Mouse (Mus musculus): Measurements from ENCODE around the gene C2cd2l. TPM values are rescaled to one million over a fixed set of nuclear protein-coding genes. Genes with fewer than 3 reads are reported as not detected.
"Not testable (repeated sequence)": the region's sequence is repeated elsewhere in the genome, so short reads cannot be mapped to it uniquely, and the experiment has no call there.

C2cd2l gene
- total and polyA plus RNA-seq, 3 experiments = 14.4 to 29.9 (median 15.7) TPM

DNA sequence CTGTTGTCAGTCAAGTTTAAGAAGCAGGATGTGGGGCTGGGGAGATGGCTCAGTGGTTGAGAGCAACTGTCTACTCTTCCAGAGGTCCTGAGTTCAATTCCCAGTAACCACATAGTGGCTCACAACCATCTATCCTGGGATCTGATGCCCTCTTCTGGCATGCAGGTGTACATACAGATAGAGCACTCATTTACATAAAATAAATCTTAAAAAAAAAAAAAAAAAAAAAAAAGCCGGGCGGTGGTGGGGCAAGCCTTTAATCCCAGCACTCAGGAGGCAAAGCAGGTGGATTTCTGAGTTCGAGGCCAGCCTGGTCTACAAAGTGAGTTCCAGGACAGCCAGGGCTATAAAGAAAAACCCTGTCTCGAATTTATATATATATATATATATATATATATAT lies 3.6 kb upstream of the C2cd2l start:
- H3K4me1 ChIP-seq (ENCODE audit: control insufficient read depth, insufficient read depth, low read length); H3K79me2 ChIP-seq (replicated peaks; ENCODE audit: control insufficient read depth, insufficient read depth, low read length); H3K27ac ChIP-seq; H3K4me3 ChIP-seq; H3K9ac ChIP-seq (ENCODE audit: low read depth, low read length); H3K27me3 ChIP-seq (ENCODE audit: control insufficient read depth, insufficient read depth, low read length); H3K36me3 ChIP-seq (ENCODE audit: control insufficient read depth, insufficient read depth, low read length); DNase-seq; intact Hi-C loops (cut with DNase I): not testable (repeated sequence)
- 69% methylated on average over 4 of the region's 4 CpGs for WGBS
- peak; percentile 28 for TF ChIP-seq CTCF (IDR thresholded peaks at IDR 0.05)

GRCm38 (mm10) chr9:44320799-44321133 lies 681 bp upstream of the C2cd2l start:
- Histone ChIP-seq H3K4me3 (peak overlapping the region; percentile 95), H3K27me3 (ENCODE audit: control insufficient read depth, insufficient read depth, low read length) (no peaks in the 10 kb centered on the region), H3K79me2 (replicated peaks; ENCODE audit: control insufficient read depth, insufficient read depth, low read length) (peaks cover 2% of the 10 kb centered on the region), H3K9ac (ENCODE audit: low read depth, low read length) (peak overlapping the region; percentile 64), H3K36me3 (ENCODE audit: control insufficient read depth, insufficient read depth, low read length) (no peaks in the 10 kb centered on the region), H3K4me1 (ENCODE audit: control insufficient read depth, insufficient read depth, low read length) (peaks cover 8% of the 10 kb centered on the region), H3K27ac (peak overlapping the region; percentile 60)
- TF ChIP-seq CTCF (IDR thresholded peaks at IDR 0.05) = no peak
- TF ChIP-seq POLR2A (IDR thresholded peaks at IDR 0.05; ENCODE audit: insufficient read depth, low read depth, low read length) = no peak
- TF ChIP-seq EP300 (IDR thresholded peaks at IDR 0.05; ENCODE audit: insufficient read depth, low read depth, low read length) = no peak
- no peak for DNase-seq
- 17% methylated on average over 6 of the region's 6 CpGs for WGBS
- intact Hi-C loops (cut with DNase I) = no loop called here

- H3K79me2 ChIP-seq (replicated peaks; ENCODE audit: control insufficient read depth, insufficient read depth, low read length) = peaks cover 2% of the 10 kb centered on the region
- no peaks in the 10 kb centered on the region for H3K27me3 ChIP-seq (ENCODE audit: control insufficient read depth, insufficient read depth, low read length)
- 4% methylated on average over 37 of the region's 37 CpGs for WGBS
- H3K36me3 ChIP-seq (ENCODE audit: control insufficient read depth, insufficient read depth, low read length) = no peaks in the 10 kb centered on the region
- peak overlapping the region; percentile 95 for H3K4me3 ChIP-seq
- intact Hi-C loops (cut with DNase I) = no loop called here
- peak overlapping the region; percentile 95 for H3K9ac ChIP-seq (ENCODE audit: low read depth, low read length)
- no peak for TF ChIP-seq CTCF (IDR thresholded peaks at IDR 0.05)
- TF ChIP-seq POLR2A (IDR thresholded peaks at IDR 0.05; ENCODE audit: insufficient read depth, low read depth, low read length) = no peak
- TF ChIP-seq EP300 (IDR thresholded peaks at IDR 0.05; ENCODE audit: insufficient read depth, low read depth, low read length) = no peak
- peaks cover 7% of the 10 kb centered on the region for H3K4me1 ChIP-seq (ENCODE audit: control insufficient read depth, insufficient read depth, low read length)
- peak overlapping the region; percentile 97 for H3K27ac ChIP-seq
- no peak for DNase-seq
Observed at GRCm38 (mm10) chr9:44319105-44319886, 789 bp downstream of the C2cd2l start.

DNA sequence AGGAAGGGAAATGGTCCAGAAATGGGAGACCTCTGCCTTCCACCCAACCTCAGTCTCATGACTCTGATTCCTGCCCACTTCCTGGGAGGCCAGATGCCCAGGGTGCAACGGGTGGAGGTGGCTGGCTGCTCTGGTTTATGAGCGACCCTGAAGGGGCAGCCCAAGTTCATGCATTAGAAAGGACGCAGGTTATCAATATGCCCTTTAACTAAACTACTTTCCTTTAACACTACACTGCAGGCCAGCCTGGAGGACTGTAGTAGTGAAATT lies 1.3 kb downstream of the C2cd2l start:
- Histone ChIP-seq H3K27me3 (ENCODE audit: control insufficient read depth, insufficient read depth, low read length) (no peaks in the 10 kb centered on the region), H3K9ac (ENCODE audit: low read depth, low read length) (peak overlapping the region; percentile 95; the same call in 1 of the 2 replicates), H3K36me3 (ENCODE audit: control insufficient read depth, insufficient read depth, low read length) (no peaks in the 10 kb centered on the region), H3K4me1 (ENCODE audit: control insufficient read depth, insufficient read depth, low read length) (peaks cover 7% of the 10 kb centered on the region), H3K79me2 (replicated peaks; ENCODE audit: control insufficient read depth, insufficient read depth, low read length) (peaks cover 2% of the 10 kb centered on the region), H3K27ac (peak overlapping the region; percentile 97), H3K4me3 (peak overlapping the region; percentile 95)
- TF ChIP-seq CTCF (IDR thresholded peaks at IDR 0.05) = no peak
- no peak for TF ChIP-seq POLR2A (IDR thresholded peaks at IDR 0.05; ENCODE audit: insufficient read depth, low read depth, low read length)
- TF ChIP-seq EP300 (IDR thresholded peaks at IDR 0.05; ENCODE audit: insufficient read depth, low read depth, low read length) = no peak
- DNase-seq = peak in 1 of 2 experiments; percentile 27
- intact Hi-C loops (cut with DNase I) = no loop called here
- 25% methylated on average over 3 of the region's 3 CpGs for WGBS

GRCm38 (mm10) chr9:44318076-44318825 lies 1.8 kb downstream of the C2cd2l start:
- TF ChIP-seq CTCF (IDR thresholded peaks at IDR 0.05) = no peak
- TF ChIP-seq POLR2A (IDR thresholded peaks at IDR 0.05; ENCODE audit: insufficient read depth, low read depth, low read length) = no peak
- TF ChIP-seq EP300 (IDR thresholded peaks at IDR 0.05; ENCODE audit: insufficient read depth, low read depth, low read length) = no peak
- peak overlapping the region; percentile 95 for H3K4me3 ChIP-seq
- DNase-seq = no peak
- 32% methylated on average over 5 of the region's 5 CpGs for WGBS
- H3K9ac ChIP-seq (ENCODE audit: low read depth, low read length) = peak overlapping the region; percentile 14
- H3K79me2 ChIP-seq (replicated peaks; ENCODE audit: control insufficient read depth, insufficient read depth, low read length) = peaks cover 2% of the 10 kb centered on the region
- H3K27ac ChIP-seq = peak overlapping the region; percentile 97
- no peaks in the 10 kb centered on the region for H3K27me3 ChIP-seq (ENCODE audit: control insufficient read depth, insufficient read depth, low read length)
- peaks cover 7% of the 10 kb centered on the region for H3K4me1 ChIP-seq (ENCODE audit: control insufficient read depth, insufficient read depth, low read length)
- no peaks in the 10 kb centered on the region for H3K36me3 ChIP-seq (ENCODE audit: control insufficient read depth, insufficient read depth, low read length)
- intact Hi-C loops (cut with DNase I) = no loop called here

GRCm38 (mm10) chr9:44317452-44317851 lies 2.6 kb downstream of the C2cd2l start:
- Histone ChIP-seq H3K36me3 (ENCODE audit: control insufficient read depth, insufficient read depth, low read length) (no peaks in the 10 kb centered on the region), H3K9ac (ENCODE audit: low read depth, low read length) (0 out of 2 replicates have a peak overlapping the region, but pooled peaks have one; percentile 12), H3K27me3 (ENCODE audit: control insufficient read depth, insufficient read depth, low read length) (no peaks in the 10 kb centered on the region), H3K79me2 (replicated peaks; ENCODE audit: control insufficient read depth, insufficient read depth, low read length) (peaks cover 2% of the 10 kb centered on the region), H3K4me3 (no peak overlapping the region), H3K4me1 (ENCODE audit: control insufficient read depth, insufficient read depth, low read length) (peaks cover 7% of the 10 kb centered on the region), H3K27ac (no peak overlapping the region)
- intact Hi-C loops (cut with DNase I) = no loop called here
- TF ChIP-seq POLR2A (IDR thresholded peaks at IDR 0.05; ENCODE audit: insufficient read depth, low read depth, low read length) = no peak
- no peak for TF ChIP-seq EP300 (IDR thresholded peaks at IDR 0.05; ENCODE audit: insufficient read depth, low read depth, low read length)
- no peak for TF ChIP-seq CTCF (IDR thresholded peaks at IDR 0.05)
- 74% methylated on average over 4 of the region's 4 CpGs for WGBS
- no peak for DNase-seq
